Mouse (Mus musculus): ENCODE data around the gene 1190005I06Rik. TPM values are rescaled to one million over a fixed set of nuclear protein-coding genes. Genes with fewer than 3 reads are reported as not detected.
A peak's percentile ranks its signal among the peaks of the same experiment; 100 is the strongest.
"Not testable (repeated sequence)": the region's sequence is repeated elsewhere in the genome, so short reads cannot be mapped to it uniquely, and the experiment has no call there.

The 1190005I06Rik gene
- polyA plus RNA-seq, 1 experiment from 2014 or later: 2.8 TPM

DNA sequence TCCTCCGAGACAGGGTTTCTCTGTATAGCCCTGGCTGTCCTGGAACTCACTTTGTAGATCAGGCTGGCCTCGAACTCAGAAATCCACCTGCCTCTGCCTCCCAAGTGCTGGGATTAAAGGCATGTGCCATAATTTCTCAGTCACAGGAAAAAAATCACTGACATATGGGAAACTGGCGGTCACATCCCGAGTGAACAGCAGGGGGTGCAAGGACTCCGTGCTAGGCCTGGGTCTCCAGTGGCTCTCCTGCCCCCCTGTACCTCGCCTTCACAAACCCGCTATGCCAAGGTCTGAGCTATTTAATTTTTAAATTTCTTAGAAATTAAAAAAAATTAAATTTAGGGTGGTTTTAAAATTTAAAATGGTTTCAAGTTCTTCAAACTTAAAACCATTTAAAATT, 33.0 kb upstream of the 1190005I06Rik start:
- not testable (repeated sequence) for DNase-seq (ENCODE audit: extremely low spot score, low spot score); H3K36me3 ChIP-seq (replicated peaks); H3K9me3 ChIP-seq; H3K4me1 ChIP-seq; H3K27ac ChIP-seq; H3K4me3 ChIP-seq
- peaks cover 19% of the 10 kb centered on the region for H3K27me3 ChIP-seq (ENCODE audit: poor library complexity, severe bottlenecking)
- WGBS: 69% methylated on average over 7 of the region's 7 CpGs

DNA sequence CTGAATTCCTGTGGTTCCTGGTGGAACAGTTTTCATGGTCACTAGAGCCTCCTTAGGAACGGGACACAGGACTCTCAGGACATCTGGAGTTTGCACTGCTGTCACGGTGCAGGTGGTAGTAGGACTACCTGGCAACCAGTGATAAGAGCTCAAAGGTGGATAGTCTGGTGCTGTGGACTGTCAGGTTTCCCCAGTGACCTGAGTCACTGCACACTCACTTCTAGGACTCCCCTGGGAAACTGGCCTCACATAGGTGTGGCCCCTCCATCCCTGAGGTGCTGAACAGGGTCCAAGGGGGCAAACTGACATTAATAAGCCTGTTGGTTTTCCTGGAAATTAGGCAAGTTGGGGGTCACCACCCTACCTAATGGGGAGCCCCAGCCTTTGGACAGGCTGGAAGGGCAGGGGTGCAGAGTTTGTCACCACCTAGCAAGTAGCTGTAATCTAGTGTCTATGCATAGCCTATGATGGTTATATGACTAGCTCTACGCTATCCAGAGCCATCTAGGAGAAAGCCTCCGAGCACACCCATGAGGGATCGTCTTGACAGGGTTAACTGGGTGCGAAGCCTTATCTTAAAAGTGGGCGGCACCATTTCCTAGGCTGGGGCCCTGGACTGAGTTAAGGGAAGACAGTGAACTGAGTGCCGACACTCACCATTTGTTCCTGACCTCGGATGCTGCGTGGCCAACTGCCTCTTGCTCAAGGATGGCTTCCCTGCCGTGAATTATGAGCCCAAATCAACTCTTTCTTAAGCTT, 32.4 kb upstream of the 1190005I06Rik start:
- peaks cover 19% of the 10 kb centered on the region for H3K27me3 ChIP-seq (ENCODE audit: poor library complexity, severe bottlenecking)
- H3K9me3 ChIP-seq: no peaks in the 10 kb centered on the region
- no peak overlapping the region for H3K4me3 ChIP-seq
- H3K4me1 ChIP-seq: peaks cover 9% of the 10 kb centered on the region; the same call in 1 of the 2 replicates
- 83% methylated on average over 11 of the region's 11 CpGs for WGBS
- DNase-seq (ENCODE audit: extremely low spot score, low spot score): no peak
- no peak overlapping the region for H3K27ac ChIP-seq
- H3K36me3 ChIP-seq (replicated peaks): peaks cover 11% of the 10 kb centered on the region

DNA sequence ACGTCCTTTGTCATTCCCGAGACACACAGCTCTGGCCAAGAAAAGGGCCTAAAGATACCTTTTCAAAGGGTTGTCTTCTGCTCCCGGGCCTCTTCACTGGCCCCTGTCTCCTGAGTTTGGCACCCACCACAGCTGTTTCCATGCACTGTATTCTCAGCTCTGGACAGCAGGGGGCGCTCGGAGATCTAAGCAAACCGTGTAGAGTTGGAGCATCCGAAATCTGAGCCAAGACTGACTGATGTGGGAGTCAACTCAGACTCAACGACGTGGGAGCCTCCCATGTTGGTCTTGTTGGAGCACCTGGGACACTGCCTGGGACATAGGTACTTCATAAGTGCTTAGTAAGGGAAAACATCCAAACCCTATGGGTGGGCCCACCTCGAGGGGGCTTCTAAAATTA, 31.0 kb upstream of the 1190005I06Rik start:
- peaks cover 21% of the 10 kb centered on the region for H3K36me3 ChIP-seq (replicated peaks)
- peaks cover 3% of the 10 kb centered on the region; the same call in 1 of the 2 replicates for H3K4me1 ChIP-seq
- WGBS: 16% methylated on average over 10 of the region's 10 CpGs
- peaks cover 18% of the 10 kb centered on the region for H3K27me3 ChIP-seq (ENCODE audit: poor library complexity, severe bottlenecking)
- no peaks in the 10 kb centered on the region for H3K9me3 ChIP-seq
- no peak overlapping the region for H3K27ac ChIP-seq
- peak; percentile 83 for DNase-seq (ENCODE audit: extremely low spot score, low spot score)
- H3K4me3 ChIP-seq: no peak overlapping the region

DNA sequence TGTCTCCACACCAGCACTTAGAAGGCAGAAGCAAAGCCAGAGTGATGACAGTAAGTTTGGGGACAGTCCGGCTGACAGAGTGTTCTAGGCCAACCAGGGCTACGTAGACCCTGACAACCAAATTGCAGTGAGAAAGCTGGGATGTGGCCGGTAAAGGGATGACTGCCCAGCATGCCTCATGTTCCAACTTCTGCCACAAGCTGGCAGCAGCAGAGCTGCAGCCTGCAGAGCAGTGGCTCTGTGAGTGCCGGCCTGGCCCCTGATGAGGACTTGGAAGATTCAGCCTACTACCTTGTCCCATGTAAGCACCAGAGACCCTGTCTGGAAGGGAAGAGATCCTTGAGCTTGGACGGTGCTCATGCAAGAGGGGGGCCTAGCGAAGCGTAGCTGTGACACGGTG, 28.3 kb upstream of the 1190005I06Rik start:
- H3K4me1 ChIP-seq: peaks cover 19% of the 10 kb centered on the region
- 76% methylated on average over 8 of the region's 8 CpGs for WGBS
- no peak for DNase-seq (ENCODE audit: extremely low spot score, low spot score)
- H3K9me3 ChIP-seq: no peaks in the 10 kb centered on the region
- H3K27ac ChIP-seq: no peak overlapping the region
- H3K36me3 ChIP-seq (replicated peaks): peaks cover 48% of the 10 kb centered on the region
- 0 out of 2 replicates have a peak, but pooled peaks cover 5% of the 10 kb centered on the region for H3K27me3 ChIP-seq (ENCODE audit: poor library complexity, severe bottlenecking)
- H3K4me3 ChIP-seq: no peak overlapping the region

GRCm38 (mm10) chr8:120673298-120673697, 25.9 kb upstream of the 1190005I06Rik start:
- Histone ChIP-seq H3K9me3 (no peaks in the 10 kb centered on the region), H3K27me3 (ENCODE audit: poor library complexity, severe bottlenecking) (no peaks in the 10 kb centered on the region), H3K36me3 (replicated peaks) (peaks cover 59% of the 10 kb centered on the region), H3K4me3 (no peak overlapping the region), H3K27ac (no peak overlapping the region), H3K4me1 (peaks cover 35% of the 10 kb centered on the region)
- no peak for DNase-seq (ENCODE audit: extremely low spot score, low spot score)
- 93% methylated on average over 7 of the region's 7 CpGs for WGBS

DNA sequence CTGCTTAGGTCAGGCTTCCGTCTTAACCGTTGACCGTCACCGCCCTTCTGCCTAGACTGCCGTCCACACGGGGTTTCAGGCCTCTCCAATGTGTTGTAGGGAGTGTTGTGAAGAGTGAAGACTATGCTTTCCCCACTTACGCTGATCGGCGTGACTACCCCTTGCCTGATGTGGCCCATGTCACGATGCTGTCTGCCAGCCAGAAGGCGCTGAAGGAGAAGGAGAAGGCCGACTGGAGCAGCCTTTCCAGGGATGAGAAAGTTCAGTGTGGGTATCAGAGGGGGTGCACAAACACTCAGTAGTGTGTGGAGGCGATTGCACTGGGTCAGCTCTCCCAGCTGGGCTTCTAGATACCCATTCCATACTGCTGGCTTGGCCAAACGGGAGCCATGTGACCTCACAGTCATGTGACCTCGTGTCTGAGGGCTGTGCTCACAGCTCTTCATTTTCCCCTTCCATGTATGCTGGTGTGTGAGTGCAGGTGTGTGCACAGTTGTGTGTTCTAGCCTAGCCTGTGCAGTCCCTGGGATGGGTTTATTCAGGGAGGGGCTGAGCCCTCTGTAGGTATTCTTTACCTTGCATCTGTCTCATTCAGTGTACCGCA, 25.3 kb upstream of the 1190005I06Rik start:
- 91% methylated on average over 16 of the region's 16 CpGs for WGBS
- Histone ChIP-seq H3K4me3 (no peak overlapping the region), H3K36me3 (replicated peaks) (peaks cover 59% of the 10 kb centered on the region), H3K27ac (no peak overlapping the region), H3K9me3 (no peaks in the 10 kb centered on the region), H3K27me3 (ENCODE audit: poor library complexity, severe bottlenecking) (no peaks in the 10 kb centered on the region), H3K4me1 (peaks cover 35% of the 10 kb centered on the region)
- no peak for DNase-seq (ENCODE audit: extremely low spot score, low spot score)

- H3K27ac ChIP-seq: no peak overlapping the region
- H3K27me3 ChIP-seq (ENCODE audit: poor library complexity, severe bottlenecking): no peaks in the 10 kb centered on the region
- H3K4me1 ChIP-seq: peaks cover 40% of the 10 kb centered on the region
- H3K4me3 ChIP-seq: no peak overlapping the region
- peaks cover 59% of the 10 kb centered on the region for H3K36me3 ChIP-seq (replicated peaks)
- no peak for DNase-seq (ENCODE audit: extremely low spot score, low spot score)
- no peaks in the 10 kb centered on the region for H3K9me3 ChIP-seq
- WGBS: 54% methylated on average over 6 of the region's 6 CpGs
Measured at GRCm38 (mm10) chr8:120671775-120672174, 24.3 kb upstream of the 1190005I06Rik start.

GRCm38 (mm10) chr8:120668374-120668905, 21.0 kb upstream of the 1190005I06Rik start, which contains the start of gene Emc8:
TSS of gene Emc8 (minus strand) at chr8:120668573.
- peak within 1 kb of the TSS; percentile 95 for H3K27ac ChIP-seq
- DNase-seq (ENCODE audit: extremely low spot score, low spot score): no peak
- H3K27me3 ChIP-seq (ENCODE audit: poor library complexity, severe bottlenecking): no peaks in the 10 kb centered on the region
- no peaks in the 10 kb centered on the region for H3K9me3 ChIP-seq
- peaks cover 59% of the 10 kb centered on the region for H3K36me3 ChIP-seq (replicated peaks)
- under 1% methylated on average over 43 of the region's 51 CpGs for WGBS
- peak within 1 kb of the TSS; percentile 94 for H3K4me3 ChIP-seq
- H3K4me1 ChIP-seq: peaks cover 67% of the 10 kb centered on the region

DNA sequence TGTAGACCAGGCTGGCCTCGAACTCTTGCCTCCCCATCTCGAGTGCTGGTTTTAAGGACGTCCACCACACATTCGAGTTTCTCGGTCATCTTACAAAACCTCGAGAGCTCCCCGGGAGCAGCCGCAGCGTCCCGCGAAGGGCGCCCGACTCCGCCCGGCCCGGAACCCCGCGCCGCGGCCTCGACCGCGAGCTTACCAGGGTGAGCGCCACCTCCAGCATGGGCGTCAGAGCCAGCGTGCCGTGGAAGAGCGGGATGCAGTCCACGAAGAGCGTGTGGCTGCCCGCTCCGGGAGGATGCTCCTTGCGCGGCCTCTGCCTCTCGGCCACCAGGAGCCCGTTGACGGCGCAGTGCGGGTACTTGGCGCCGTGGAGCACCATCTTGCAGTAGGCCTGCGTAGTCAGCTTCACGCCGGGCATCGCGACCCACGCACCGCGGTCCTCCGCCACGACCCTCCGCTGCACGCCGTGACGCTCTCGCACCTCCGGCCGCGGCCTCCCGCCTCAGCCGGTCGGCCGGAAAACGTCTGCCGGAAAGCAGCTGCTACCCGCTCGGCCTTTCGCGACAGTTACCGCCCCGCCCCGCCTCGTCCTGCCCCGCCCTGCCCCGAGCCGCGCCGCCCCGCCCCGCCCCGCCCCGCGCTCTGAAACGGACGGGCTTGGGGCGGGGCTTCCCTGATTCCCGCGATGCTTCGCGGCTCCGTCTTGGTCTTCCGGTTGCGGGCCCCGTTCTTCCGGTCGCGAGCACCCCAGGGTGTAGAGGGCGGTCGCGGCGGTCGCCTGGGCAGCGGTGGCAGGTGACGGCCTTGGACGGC, 20.3 kb upstream of the 1190005I06Rik start, which contains the start of the genes Gm27021 and Cox4i1:
Gene Gm27021 (minus strand): TSS at position 519 of the 813 bp plus-strand sequence.
Gene Cox4i1 (plus strand): TSS at position 662 of the 813 bp plus-strand sequence.
- Histone ChIP-seq H3K27me3 (ENCODE audit: poor library complexity, severe bottlenecking) (no peaks in the 10 kb centered on the region), H3K4me1 (peaks cover 67% of the 10 kb centered on the region), H3K9me3 (no peaks in the 10 kb centered on the region), H3K27ac (peak within 1 kb of the TSS; percentile 95), H3K4me3 (peak within 1 kb of the TSS; percentile 94), H3K36me3 (replicated peaks) (peaks cover 56% of the 10 kb centered on the region)
- peak; percentile 96 for DNase-seq (ENCODE audit: extremely low spot score, low spot score)
- under 1% methylated on average over 104 of the region's 105 CpGs for WGBS

DNA sequence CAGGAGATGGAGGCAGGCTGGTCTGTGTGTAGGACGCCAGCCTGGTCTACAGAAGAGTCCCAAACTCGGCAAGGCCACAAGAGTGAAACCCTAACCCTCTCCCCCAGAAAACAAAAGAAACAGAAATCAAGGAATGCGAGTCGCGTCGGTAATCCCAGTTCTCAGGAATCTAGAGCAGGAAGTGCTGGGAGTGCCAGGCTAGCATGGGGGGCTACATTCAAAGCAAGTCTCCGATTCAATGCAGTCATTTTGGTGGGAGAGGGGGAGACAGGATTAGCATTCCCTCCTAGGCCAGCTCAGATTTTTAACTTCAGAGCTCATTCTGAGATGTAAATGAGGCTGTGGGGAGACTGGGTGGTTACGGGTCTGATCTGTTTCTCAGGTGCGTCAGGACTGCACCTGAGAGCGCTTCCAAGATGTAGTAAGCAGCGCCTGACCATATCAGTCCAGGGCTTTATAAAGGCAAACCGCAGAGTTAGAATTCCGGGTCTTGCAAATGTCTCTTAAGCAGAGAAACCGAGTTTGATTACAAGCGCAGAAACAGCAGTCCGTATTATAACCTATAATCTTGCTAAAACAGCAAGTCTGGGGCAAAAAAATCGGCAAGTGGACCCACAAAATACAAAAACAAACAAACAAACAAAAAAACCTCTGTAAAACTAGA, 19.5 kb upstream of the 1190005I06Rik start:
- 2% methylated on average over 17 of the region's 17 CpGs for WGBS
- DNase-seq (ENCODE audit: extremely low spot score, low spot score): no peak
- peaks cover 64% of the 10 kb centered on the region for H3K4me1 ChIP-seq
- peak overlapping the region; percentile 95 for H3K27ac ChIP-seq
- peak overlapping the region; percentile 94 for H3K4me3 ChIP-seq
- H3K9me3 ChIP-seq: no peaks in the 10 kb centered on the region
- H3K27me3 ChIP-seq (ENCODE audit: poor library complexity, severe bottlenecking): no peaks in the 10 kb centered on the region
- peaks cover 48% of the 10 kb centered on the region for H3K36me3 ChIP-seq (replicated peaks)

DNA sequence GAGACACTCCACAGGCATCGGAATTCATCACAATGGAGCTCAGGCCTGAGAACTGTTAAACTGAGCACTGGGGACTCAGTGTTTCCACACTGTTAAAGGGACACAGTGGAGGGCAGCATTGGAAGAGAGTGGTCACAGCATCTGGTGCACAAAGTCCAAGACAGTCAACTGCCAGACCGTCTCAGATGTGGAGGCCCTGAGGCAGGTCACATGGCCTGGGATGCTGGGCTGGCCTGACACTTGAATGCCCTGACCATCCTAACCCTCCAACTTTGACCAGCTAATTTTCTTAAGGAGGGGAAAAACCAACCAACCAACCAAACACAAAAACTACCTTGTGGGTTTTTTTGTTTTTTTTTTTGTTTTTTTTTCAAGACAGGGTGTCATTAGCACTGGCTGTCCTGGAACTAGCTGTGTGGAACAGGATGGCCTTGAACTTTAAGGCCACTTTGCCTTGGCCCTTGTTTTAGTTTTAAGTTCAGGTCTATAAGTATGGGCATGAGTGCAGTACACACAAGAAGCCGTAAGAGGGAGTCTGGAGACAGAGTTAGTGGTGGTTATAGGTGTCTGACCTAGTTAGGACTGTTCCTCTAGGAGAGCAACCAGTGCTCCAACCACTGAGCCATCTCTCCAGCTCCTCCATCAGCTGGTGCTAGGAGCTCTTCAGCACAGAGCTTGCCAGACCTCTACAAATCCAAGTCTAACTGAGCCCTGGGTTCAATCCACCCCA, 18.5 kb upstream of the 1190005I06Rik start:
- no peak for DNase-seq (ENCODE audit: extremely low spot score, low spot score)
- Histone ChIP-seq H3K9me3 (no peaks in the 10 kb centered on the region), H3K27me3 (ENCODE audit: poor library complexity, severe bottlenecking) (no peaks in the 10 kb centered on the region), H3K27ac (no peak overlapping the region), H3K36me3 (replicated peaks) (peaks cover 39% of the 10 kb centered on the region), H3K4me3 (peak overlapping the region; percentile 94), H3K4me1 (peaks cover 53% of the 10 kb centered on the region)
- WGBS: 77% methylated on average over 3 of the region's 3 CpGs

All from forebrain, embryonic 10.5 days (tissue).